Mouse (Mus musculus) cerebellum, adult 2 months (tissue): ENCODE results near the gene Mmp27. TPM values are rescaled to one million over a fixed set of nuclear protein-coding genes. Genes with fewer than 3 reads are reported as not detected.

ENCODE experiments used
- DNase-seq, 2 experiments: peaks; one replicate each; pipeline ENCODE4 v3.0.0; 2021
- H3K27ac ChIP-seq: fragments of 200-500 bp; 2 replicates; pipeline ENCODE4 v1.5.1; 2012; ENCODE audit warnings: low read length, control low read depth, inconsistent platforms; ENCODE audit not compliant: insufficient read depth
- H3K27me3 ChIP-seq: fragments of 200-500 bp; 2 replicates; pipeline ENCODE4 v1.6.1; 2012; ENCODE audit warnings: inconsistent platforms, mild to moderate bottlenecking, low read length, moderate library complexity; ENCODE audit not compliant: control insufficient read depth, insufficient read depth
- H3K4me1 ChIP-seq: fragments of 200-500 bp; 2 replicates; pipeline ENCODE4 v1.6.1; 2011; ENCODE audit warnings: low read length; ENCODE audit not compliant: control insufficient read depth, insufficient read depth
- H3K4me3 ChIP-seq: fragments of 200-500 bp; replicated peaks from 2 replicates; pipeline ENCODE3; 2011; ENCODE audit warnings: mild to moderate bottlenecking, low read depth, low read length, control low read depth; ENCODE audit not compliant: insufficient read depth
- CTCF ChIP-seq: fragments of 200-500 bp; IDR thresholded peaks from 2 replicates; pipeline ENCODE4 v1.5.1; 2011; ENCODE audit warnings: low read depth, mild to moderate bottlenecking, control low read depth, low read length, moderate library complexity, borderline replicate concordance; ENCODE audit not compliant: insufficient read depth
- POLR2A ChIP-seq: fragments of 200-500 bp; IDR thresholded peaks from 2 replicates; pipeline ENCODE4 v1.6.1; 2011; ENCODE audit warnings: low read length, control low read depth, borderline replicate concordance; ENCODE audit not compliant: insufficient read depth
- WGBS: fragments of 180-500 bp; shearing (Covaris S2); methylation state at CpG from one replicate; pipeline ENCODE4 v1.1.7; 2018; 5-methylcytosine and 5-hydroxymethylcytosine counted together
- polyA plus RNA-seq: library from polyadenylated mRNA; depleted of rRNA; stranded (reverse); fragments of >200 nt; gene quantifications from 2 replicates; pipeline ENCODE4 v1.2.3, GENCODE M21; 2012; rRNA removed

Mmp27 gene
- polyA plus RNA-seq, 1 experiment = not detected

GRCm38 (mm10) chr9:7605638-7606037 lies 34.4 kb downstream of the Mmp27 start:
- WGBS = 87% methylated on average over 12 of the region's 12 CpGs
- no peaks in the 10 kb centered on the region; the same call in 1 of the 2 replicates for H3K27me3 ChIP-seq
- no peak overlapping the region for H3K4me3 ChIP-seq

GRCm38 (mm10) chr9:7622582-7622981 lies 51.4 kb downstream of the Mmp27 start:
- Histone ChIP-seq H3K4me3 (no peak overlapping the region), H3K27me3 (no peaks in the 10 kb centered on the region), H3K4me1 (no peaks in the 10 kb centered on the region), H3K27ac (no peak overlapping the region)
- TF ChIP-seq POLR2A (no peak), CTCF (no peak)
- DNase-seq = no peak
- 71% methylated on average over 3 of the region's 3 CpGs for WGBS

More at GRCm38 (mm10) chr9:7605638-7606037, 34.4 kb downstream of the Mmp27 start:
- no peak overlapping the region for H3K27ac ChIP-seq
- peaks cover 3% of the 10 kb centered on the region; the same call in 1 of the 2 replicates for H3K4me1 ChIP-seq
- no peak for DNase-seq
- TF ChIP-seq CTCF = no peak
- TF ChIP-seq POLR2A = no peak

- no peaks in the 10 kb centered on the region for H3K4me1 ChIP-seq
- no peak for DNase-seq
- TF ChIP-seq POLR2A (no peak), CTCF (no peak)
- no peaks in the 10 kb centered on the region for H3K27me3 ChIP-seq
- no peak within 1 kb of the TSS for H3K27ac ChIP-seq
- H3K4me3 ChIP-seq = no peak within 1 kb of the TSS
These were observed 56.7 kb downstream of the Mmp27 start, which contains the start of gene Mmp20 for GRCm38 (mm10) chr9:7627931-7628330. Mmp20 (plus strand) TSS chr9:7628231.

Other genes with a start within 250 kb of the Mmp27 start
- 0.06 TPM in 1 of 2 replicates, not detected in the other for gene Mmp12, start 227.0 kb upstream of the Mmp27 start, polyA plus RNA-seq
- gene Mmp1b, start 183.3 kb upstream of the Mmp27 start, polyA plus RNA-seq = not detected in 2 replicates
- not detected in 2 replicates for gene Mmp3, start 125.6 kb upstream of the Mmp27 start, polyA plus RNA-seq
- not detected in 2 replicates for gene Mmp10, start 69.0 kb upstream of the Mmp27 start, polyA plus RNA-seq
- 0.21 TPM in 1 of 2 replicates, not detected in the other for gene Mmp8, start 12.9 kb upstream of the Mmp27 start, polyA plus RNA-seq
- gene Mmp20, start 56.8 kb downstream of the Mmp27 start, polyA plus RNA-seq = 0.08 and 0.10 TPM in 2 replicates
- gene Mmp7, start 120.7 kb downstream of the Mmp27 start, polyA plus RNA-seq = not detected in 2 replicates
- gene Tmem123, start 192.6 kb downstream of the Mmp27 start, polyA plus RNA-seq = 20.9 and 21.4 TPM in 2 replicates